Comparison of ENCODE assay signal across 24 mouse cellular contexts in genomic region chr2:154452951-154453350, GRCm38 (mm10). TPM values are rescaled to one million over a fixed set of nuclear protein-coding genes. Genes with fewer than 3 reads are reported as not detected.
DNase-seq lines count a peak whose midpoint lies in the region; ATAC-seq and TF ChIP-seq lines count a peak whose summit lies in the region.
"Had no signal": no experiment of that assay in that cellular context is flagged by ENCODE, and none has a peak within 500 bp of the region (broad histone marks: within the 10 kb centered on the region; RNA-seq: fewer than 3 reads in every experiment).

No protein-coding gene starts in this region.

- 97% methylated on average over 2 of the region's 2 CpGs for WGBS in heart, adult 2 months
- 72% methylated on average over 2 of the region's 2 CpGs for WGBS in liver, embryonic 14.5 days (ENCODE audit: insufficient replicate concordance)
- WGBS in liver, embryonic 12.5 days (ENCODE audit: insufficient replicate concordance), result 85% methylated on average over 2 of the region's 2 CpGs
- 89% methylated on average over 2 of the region's 2 CpGs for WGBS in small intestine, adult 2 months

- no peak overlapping the region for H3K27ac ChIP-seq in heart, adult 2 months
- H3K27ac ChIP-seq in liver, embryonic 14.5 days, result no peak overlapping the region
- H3K27ac ChIP-seq in liver, embryonic 12.5 days, result no peak overlapping the region
- H3K27ac ChIP-seq in small intestine, adult 2 months (ENCODE audit: insufficient read depth, low read depth, low read length), result no peak overlapping the region
- H3K27ac ChIP-seq: hindbrain, embryonic 12.5 days; limb, embryonic 10.5 days; lung, embryonic 15.5 days; midbrain, embryonic 15.5 days; neural tube, embryonic 15.5 days; stomach, embryonic 15.5 days had no signal

- H3K27me3 ChIP-seq in heart, adult 2 months (ENCODE audit: control insufficient read depth, insufficient read depth, low read length), result no peaks in the 10 kb centered on the region
- H3K27me3 ChIP-seq in liver, embryonic 14.5 days (ENCODE audit: control insufficient read depth, insufficient read depth, low read length), result no peaks in the 10 kb centered on the region
- H3K27me3 ChIP-seq in liver, embryonic 12.5 days (replicated peaks), result no peaks in the 10 kb centered on the region
- no peaks in the 10 kb centered on the region for H3K27me3 ChIP-seq in G1E (ENCODE audit: insufficient read depth, low read length)
- H3K27me3 ChIP-seq in small intestine, adult 2 months (ENCODE audit: control insufficient read depth, insufficient read depth, low read length), result no peaks in the 10 kb centered on the region
- H3K27me3 ChIP-seq: CH12.LX; embryonic facial prominence, embryonic 13.5 days; heart, embryonic 12.5 days; hindbrain, embryonic 12.5 days; lung, embryonic 15.5 days; midbrain, embryonic 15.5 days; neural tube, embryonic 15.5 days; stomach, embryonic 15.5 days had no signal

- H3K4me1 ChIP-seq in heart, adult 2 months (ENCODE audit: control insufficient read depth, insufficient read depth, low read length), result peaks cover 3% of the 10 kb centered on the region
- H3K4me1 ChIP-seq in liver, embryonic 14.5 days (replicated peaks; ENCODE audit: control insufficient read depth in 2 of 2, insufficient read depth in 2 of 2, low read length in 1 of 2), result peaks cover 18 to 29% of the 10 kb centered on the region in 2 experiments
- peaks cover 54% of the 10 kb centered on the region for H3K4me1 ChIP-seq in liver, embryonic 12.5 days
- peaks cover 56% of the 10 kb centered on the region for H3K4me1 ChIP-seq in G1E (ENCODE audit: insufficient read depth, low read depth, low read length)
- peaks cover 3% of the 10 kb centered on the region; the same call in 1 of the 2 replicates for H3K4me1 ChIP-seq in small intestine, adult 2 months (ENCODE audit: control insufficient read depth, insufficient read depth, insufficient read length, low read length)
- H3K4me1 ChIP-seq: midbrain, embryonic 15.5 days had no signal

- H3K36me3 ChIP-seq in heart, adult 2 months (ENCODE audit: control insufficient read depth, insufficient read depth, low read length), result peaks cover 4% of the 10 kb centered on the region; the same call in 1 of the 2 replicates
- H3K36me3 ChIP-seq in liver, embryonic 14.5 days (replicated peaks; ENCODE audit: control insufficient read depth, insufficient read depth, low read depth), result no peaks in the 10 kb centered on the region
- H3K36me3 ChIP-seq in liver, embryonic 12.5 days, result peaks cover 11% of the 10 kb centered on the region
- H3K36me3 ChIP-seq in G1E (replicated peaks), result peaks cover 24% of the 10 kb centered on the region
- 0 out of 2 replicates have a peak, but pooled peaks cover 2% of the 10 kb centered on the region for H3K36me3 ChIP-seq in small intestine, adult 2 months (ENCODE audit: control insufficient read depth, insufficient read depth, low read length)
- H3K36me3 ChIP-seq: stomach, embryonic 15.5 days had no signal

- H3K4me2 ChIP-seq in liver, embryonic 14.5 days (ENCODE audit: low read depth), result no peak overlapping the region
- no peak overlapping the region for H3K4me2 ChIP-seq in liver, embryonic 12.5 days
- H3K4me2 ChIP-seq: embryonic facial prominence, embryonic 13.5 days; heart, embryonic 12.5 days; hindbrain, embryonic 12.5 days; liver, embryonic 11.5 days; lung, embryonic 15.5 days; midbrain, embryonic 15.5 days; neural tube, embryonic 15.5 days; stomach, embryonic 15.5 days had no signal

- TF ChIP-seq POLR2A in heart, adult 2 months (IDR thresholded peaks at IDR 0.05; ENCODE audit: insufficient read depth, low read depth, low read length), result no peak
- no peak for TF ChIP-seq POLR2A in small intestine, adult 2 months (IDR thresholded peaks at IDR 0.05; ENCODE audit: low read depth, low read length)

- peak; percentile 22 for TF ChIP-seq CTCF in heart, adult 2 months (IDR thresholded peaks at IDR 0.05)
- TF ChIP-seq CTCF in liver, embryonic 14.5 days (IDR thresholded peaks at IDR 0.05; ENCODE audit: low read depth), result peak; percentile 48
- 0 out of 2 replicates have a peak, but pooled peaks have one; percentile 7 for TF ChIP-seq CTCF in G1E (IDR thresholded peaks at IDR 0.05; ENCODE audit: low read depth, low read length)
- TF ChIP-seq CTCF in small intestine, adult 2 months (IDR thresholded peaks at IDR 0.05; ENCODE audit: extremely low read depth, insufficient read length, insufficient replicate concordance, low read depth, low read length), result peak; percentile 16; the same call in 1 of the 2 replicates

- H3K4me3 ChIP-seq in heart, adult 2 months, result no peak overlapping the region
- H3K4me3 ChIP-seq in liver, embryonic 14.5 days (ENCODE audit: insufficient read depth in 1 of 2, low read depth in 2 of 2, low read length in 2 of 2), result no peak overlapping the region
- no peak overlapping the region for H3K4me3 ChIP-seq in liver, embryonic 12.5 days
- no peak overlapping the region for H3K4me3 ChIP-seq in G1E (ENCODE audit: low read depth, low read length)
- no peak overlapping the region for H3K4me3 ChIP-seq in small intestine, adult 2 months (ENCODE audit: low read depth, low read length)
- H3K4me3 ChIP-seq: embryonic facial prominence, embryonic 13.5 days; heart, embryonic 12.5 days; hindbrain, embryonic 12.5 days; limb, embryonic 10.5 days; lung, embryonic 15.5 days; midbrain, embryonic 15.5 days; neural tube, embryonic 15.5 days; stomach, embryonic 15.5 days had no signal

- TF ChIP-seq EP300 in heart, adult 2 months (IDR thresholded peaks at IDR 0.05; ENCODE audit: insufficient read depth, low read depth, low read length), result no peak
- no peak for TF ChIP-seq EP300 in liver, embryonic 14.5 days (IDR thresholded peaks at IDR 0.05; ENCODE audit: low read depth)

- intact Hi-C loops in heart, adult 2 months (cut with DNase I), result no loop called here

- H3K9ac ChIP-seq in heart, adult 2 months (ENCODE audit: low read depth, low read length), result no peak overlapping the region
- no peak overlapping the region for H3K9ac ChIP-seq in liver, embryonic 14.5 days (replicated peaks)
- no peak overlapping the region for H3K9ac ChIP-seq in liver, embryonic 12.5 days
- H3K9ac ChIP-seq: embryonic facial prominence, embryonic 13.5 days; heart, embryonic 12.5 days; hindbrain, embryonic 12.5 days; lung, embryonic 15.5 days; midbrain, embryonic 15.5 days; neural tube, embryonic 15.5 days; stomach, embryonic 15.5 days had no signal

- H3K79me2 ChIP-seq in heart, adult 2 months (replicated peaks; ENCODE audit: control insufficient read depth, insufficient read depth, low read length), result peaks cover 3% of the 10 kb centered on the region; the same call in 1 of the 2 replicates

- no peak for DNase-seq in heart, adult 2 months
- no peak for DNase-seq in heart, adult 9 months (ENCODE audit: low spot score in 2 of 2)
- no peak for DNase-seq in liver, embryonic 14.5 days (ENCODE audit: low read depth in 3 of 3, low spot score in 3 of 3)
- DNase-seq in G1E (ENCODE audit: low spot score), result no peak
- DNase-seq in urinary bladder, postnatal 4 days (ENCODE audit: low spot score in 2 of 2), result no peak
- DNase-seq: cerebellum, adult 8-10 months; gastrocnemius, postnatal 25 days; heart, postnatal 14 days; right cerebral cortex, postnatal 14 days; thymus, adult 2 months had no signal

- no peaks in the 10 kb centered on the region for H3K9me3 ChIP-seq in liver, embryonic 14.5 days (ENCODE audit: control insufficient read depth, low read length)
- no peaks in the 10 kb centered on the region for H3K9me3 ChIP-seq in liver, embryonic 12.5 days (replicated peaks)
- H3K9me3 ChIP-seq in G1E (replicated peaks), result no peaks in the 10 kb centered on the region
- H3K9me3 ChIP-seq: embryonic facial prominence, embryonic 13.5 days; hindbrain, embryonic 12.5 days; limb, embryonic 10.5 days; lung, embryonic 15.5 days; midbrain, embryonic 15.5 days; neural tube, embryonic 15.5 days; stomach, embryonic 15.5 days had no signal

- ATAC-seq in liver, embryonic 14.5 days (ENCODE audit: insufficient read depth), result no peak
- ATAC-seq in liver, embryonic 12.5 days, result no peak
- no peak for ATAC-seq in G1E (ENCODE audit: extremely low read depth, insufficient number of reproducible peaks, low FRiP score, poor library complexity, severe bottlenecking)
- ATAC-seq: forebrain, embryonic 14.5 days; midbrain, embryonic 15.5 days had no signal

RNA-seq across cellular contexts. Expression of gene Cbfa2t2, which starts 16.7 kb away (rescaled TPM):
- total RNA-seq in heart, adult 2 months (2021), result 10 to 100 TPM; 15.6 to 17.3 TPM
- 7.8 and 14.4 TPM in 2 replicates for polyA plus RNA-seq in heart, adult 2 months (2012; rRNA removed)
- polyA plus RNA-seq in liver, embryonic 14.5 days (2012; rRNA removed), result 3.2 and 4.1 TPM in 2 replicates
- 5.3 and 5.8 TPM in 2 replicates for polyA plus RNA-seq in liver, embryonic 14.5 days (2014; fragmentation: Nextera tagmentation; extraction: Ambion mirVana)
- 13.8 and 15.1 TPM in 2 replicates for polyA plus RNA-seq in liver, embryonic 12.5 days (2016; fragmentation: Nextera tagmentation; extraction: Ambion mirVana)
- total RNA-seq in G1E (2014; fragmentation: Nextera tagmentation) (29.8 and 34.6 TPM in 2 replicates), G1E (2017) (13.4 and 13.7 TPM in 2 replicates)
- 7.3 and 7.8 TPM in 2 replicates for polyA plus RNA-seq in G1E (2012)
- polyA plus RNA-seq in small intestine, adult 2 months (2012; rRNA removed), result 3.6 and 9.8 TPM in 2 replicates

RNA-seq across cellular contexts. Expression of gene Snta1, which starts 45.1 kb away (rescaled TPM):
- total RNA-seq in heart, adult 2 months (2021), result 10 to 100 TPM; 73.6 to 95.0 TPM
- 64.8 and 66.0 TPM in 2 replicates for polyA plus RNA-seq in heart, adult 2 months (2012; rRNA removed)
- polyA plus RNA-seq in liver, embryonic 14.5 days (2012; rRNA removed), result 1.5 and 1.6 TPM in 2 replicates
- polyA plus RNA-seq in liver, embryonic 14.5 days (2014; fragmentation: Nextera tagmentation; extraction: Ambion mirVana), result 0.64 and 0.70 TPM in 2 replicates
- polyA plus RNA-seq in liver, embryonic 12.5 days (2016; fragmentation: Nextera tagmentation; extraction: Ambion mirVana), result 1.5 and 1.6 TPM in 2 replicates
- not detected in 2 replicates for total RNA-seq in G1E (2014; fragmentation: Nextera tagmentation)
- not detected in 2 replicates for total RNA-seq in G1E (2017)
- polyA plus RNA-seq in G1E (2012), result not detected in 2 replicates
- polyA plus RNA-seq in small intestine, adult 2 months (2012; rRNA removed), result 12.0 and 27.5 TPM in 2 replicates
- total RNA-seq: CH12.LX; common myeloid progenitor, adult 5-6 weeks had no signal
